Mouse (Mus musculus) E14TG2a.4 (cell line): ENCODE data around the gene Gprin1.

Experiments
- CTCF ChIP-seq: conservative IDR thresholded peaks from 2 replicates; pipeline ENCODE4 v1.5.1; 2014; ENCODE audit warnings: low read length
- POU5F1 ChIP-seq: IDR thresholded peaks from 2 replicates; pipeline ENCODE4 v1.6.1; 2014; ENCODE audit warnings: low read length, borderline replicate concordance

DNA sequence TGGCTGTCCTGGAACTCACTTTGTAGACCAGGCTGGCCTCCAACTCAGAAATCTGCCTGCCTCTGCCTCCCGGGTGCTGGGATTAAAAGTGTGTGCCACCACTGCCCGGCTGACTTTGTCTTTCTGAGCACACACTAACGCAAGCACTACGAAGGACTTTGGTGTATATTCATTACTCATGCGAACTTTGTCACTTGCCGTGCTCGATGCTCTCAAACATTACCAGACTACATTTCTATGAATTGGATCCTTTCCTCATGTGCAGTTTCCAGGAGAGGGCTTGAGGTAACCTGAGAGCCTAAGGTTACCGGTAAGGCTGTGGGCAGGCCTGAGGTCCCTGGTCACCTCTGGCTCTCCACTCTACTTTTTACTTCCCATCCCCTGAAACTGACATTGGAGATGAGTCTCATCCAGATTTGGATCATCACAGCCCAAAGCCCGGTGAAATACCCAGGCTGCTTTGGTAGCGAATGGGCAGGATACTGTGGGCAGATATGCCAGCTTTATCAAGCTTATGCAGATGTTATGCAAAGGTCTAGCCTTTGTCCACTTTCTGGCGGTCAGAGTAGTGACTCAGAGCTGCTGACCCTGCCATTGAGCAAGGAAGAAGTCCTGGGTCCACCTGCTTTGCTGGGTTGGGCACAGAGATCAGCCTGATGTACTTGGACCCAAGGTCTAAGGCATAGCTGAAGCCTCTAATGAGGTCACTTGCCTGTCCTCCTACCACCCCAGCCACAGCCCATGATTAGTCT, 54.0 kb downstream of the Gprin1 start:
- no peak for TF ChIP-seq CTCF
- TF ChIP-seq POU5F1 = no peak
